In genomic region chr3:40094701-40095100, GRCm38 (mm10) we compare ENCODE assay signal across 25 mouse cellular contexts.
DNase-seq lines count a peak whose midpoint lies in the region; ATAC-seq lines count a peak whose summit lies in the region.
"Had no signal": no experiment of that assay in that cellular context is flagged by ENCODE, and none has a peak within 500 bp of the region (broad histone marks: within the 10 kb centered on the region; RNA-seq: fewer than 3 reads in every experiment).

No protein-coding gene starts in this region.

- intact Hi-C loops in heart, postnatal 36 days (cut with DNase I), result no loop called here

- no peak for ATAC-seq in hindbrain, embryonic 13.5 days (ENCODE audit: low FRiP score)
- ATAC-seq in CD4-positive, CD25-positive, alpha-beta regulatory T cell, adult 4 months, result peak; percentile 81
- peak; percentile 71 for ATAC-seq in inflammation-experienced regulatory T-cells, adult 6 months
- ATAC-seq in intestine, embryonic 16.5 days, result no peak

- no peaks in the 10 kb centered on the region for H3K36me3 ChIP-seq in hindbrain, embryonic 10.5 days
- no peaks in the 10 kb centered on the region for H3K36me3 ChIP-seq in hindbrain, embryonic 13.5 days
- H3K36me3 ChIP-seq in intestine, embryonic 16.5 days (ENCODE audit: control insufficient read depth, insufficient read depth, low read length), result no peaks in the 10 kb centered on the region
- H3K36me3 ChIP-seq: embryonic facial prominence, embryonic 12.5 days; embryonic facial prominence, embryonic 15.5 days; forebrain, embryonic 12.5 days; forebrain, embryonic 15.5 days; heart, embryonic 10.5 days; heart, embryonic 13.5 days had no signal

- H3K27me3 ChIP-seq in hindbrain, embryonic 10.5 days (ENCODE audit: insufficient read depth, poor library complexity, severe bottlenecking), result no peaks in the 10 kb centered on the region
- H3K27me3 ChIP-seq in hindbrain, embryonic 13.5 days, result no peaks in the 10 kb centered on the region
- no peaks in the 10 kb centered on the region for H3K27me3 ChIP-seq in intestine, embryonic 16.5 days (replicated peaks; ENCODE audit: control insufficient read depth, insufficient read depth, low read length)
- H3K27me3 ChIP-seq: embryonic facial prominence, embryonic 12.5 days; embryonic facial prominence, embryonic 15.5 days; forebrain, embryonic 15.5 days; heart, embryonic 13.5 days had no signal

- no peak overlapping the region for H3K4me3 ChIP-seq in hindbrain, embryonic 10.5 days
- no peak overlapping the region for H3K4me3 ChIP-seq in hindbrain, embryonic 13.5 days
- H3K4me3 ChIP-seq in intestine, embryonic 16.5 days (ENCODE audit: low read length), result no peak overlapping the region
- H3K4me3 ChIP-seq: embryonic facial prominence, embryonic 12.5 days; embryonic facial prominence, embryonic 15.5 days; forebrain, embryonic 12.5 days; forebrain, embryonic 15.5 days; heart, adult 2 months; heart, embryonic 10.5 days; heart, embryonic 13.5 days had no signal

- 0 out of 2 replicates have a peak, but pooled peaks cover 2% of the 10 kb centered on the region for H3K9me3 ChIP-seq in hindbrain, embryonic 10.5 days
- H3K9me3 ChIP-seq in hindbrain, embryonic 13.5 days, result no peaks in the 10 kb centered on the region
- H3K9me3 ChIP-seq in intestine, embryonic 16.5 days (ENCODE audit: control insufficient read depth, low read length), result no peaks in the 10 kb centered on the region
- H3K9me3 ChIP-seq: embryonic facial prominence, embryonic 12.5 days; embryonic facial prominence, embryonic 15.5 days; forebrain, embryonic 12.5 days; forebrain, embryonic 15.5 days; heart, embryonic 10.5 days had no signal

- no peak overlapping the region for H3K4me2 ChIP-seq in hindbrain, embryonic 13.5 days
- H3K4me2 ChIP-seq in intestine, embryonic 16.5 days (ENCODE audit: low read depth, low read length), result no peak overlapping the region
- H3K4me2 ChIP-seq: embryonic facial prominence, embryonic 12.5 days; embryonic facial prominence, embryonic 15.5 days; forebrain, embryonic 12.5 days; forebrain, embryonic 15.5 days; heart, embryonic 13.5 days; hindbrain, embryonic 14.5 days had no signal

- 0 out of 2 replicates have a peak overlapping the region, but pooled peaks have one; percentile 8 for H3K27ac ChIP-seq in hindbrain, embryonic 10.5 days
- H3K27ac ChIP-seq in hindbrain, embryonic 13.5 days, result no peak overlapping the region
- H3K27ac ChIP-seq in intestine, embryonic 16.5 days (ENCODE audit: low read length), result no peak overlapping the region
- H3K27ac ChIP-seq: embryonic facial prominence, embryonic 12.5 days; embryonic facial prominence, embryonic 15.5 days; forebrain, embryonic 12.5 days; forebrain, embryonic 15.5 days; heart, adult 2 months; heart, embryonic 10.5 days; heart, embryonic 13.5 days; hindbrain, embryonic 14.5 days; hindbrain, postnatal 0 days had no signal

- peaks cover 11% of the 10 kb centered on the region for H3K4me1 ChIP-seq in hindbrain, embryonic 10.5 days (replicated peaks)
- peaks cover 3% of the 10 kb centered on the region; the same call in 1 of the 2 replicates for H3K4me1 ChIP-seq in hindbrain, embryonic 13.5 days (replicated peaks)
- H3K4me1 ChIP-seq in intestine, embryonic 16.5 days (ENCODE audit: control insufficient read depth, insufficient read depth, low read length), result no peaks in the 10 kb centered on the region
- H3K4me1 ChIP-seq: embryonic facial prominence, embryonic 12.5 days; embryonic facial prominence, embryonic 15.5 days; heart, embryonic 10.5 days; heart, embryonic 13.5 days had no signal

- H3K9ac ChIP-seq in hindbrain, embryonic 13.5 days, result no peak overlapping the region
- H3K9ac ChIP-seq in intestine, embryonic 16.5 days (ENCODE audit: low read depth, low read length), result no peak overlapping the region
- H3K9ac ChIP-seq: embryonic facial prominence, embryonic 12.5 days; embryonic facial prominence, embryonic 15.5 days; forebrain, embryonic 12.5 days; forebrain, embryonic 15.5 days; heart, embryonic 13.5 days; hindbrain, embryonic 14.5 days had no signal

- DNase-seq in hindbrain, embryonic 10.5 days (ENCODE audit: low spot score), result no peak
- no peak for DNase-seq in heart, postnatal 36 days
- DNase-seq: adrenal gland, postnatal 10 days; adrenal gland, postnatal 36 days; cerebellum, adult 11 months; cerebellum, adult 2 months; cerebellum, adult 9-11 months; cerebellum, postnatal 25 days; gastrocnemius, postnatal 25 days; heart, adult 2 months; heart, postnatal 14 days; kidney, adult 11 months; kidney, adult 8-10 months had no signal

Comparison
In these comparisons a context has a peak if more than half of its experiments do, and no peak if none do; other contexts are left out.
1. ATAC-seq: peak in CD4-positive, CD25-positive, alpha-beta regulatory T cell, adult 4 months (single experiment) and inflammation-experienced regulatory T-cells, adult 6 months (single experiment); none in hindbrain, embryonic 13.5 days (single experiment) and intestine, embryonic 16.5 days (single experiment).